Mouse (Mus musculus) lung, embryonic 14.5 days (tissue): ENCODE measurements around the gene Cox18. TPM values are rescaled to one million over a fixed set of nuclear protein-coding genes. Genes with fewer than 3 reads are reported as not detected.

Experiments used
- ATAC-seq: fragments of 200-750 bp; cut with Nextera tagmentation; 2 replicates; pipeline ENCODE4 v1.8.0; 2017; ENCODE audit warnings: mild to moderate bottlenecking, moderate TSS enrichment, moderate library complexity; ENCODE audit not compliant: insufficient read depth
- DNase-seq: peaks from one replicate; pipeline ENCODE4 v3.0.0-alpha.2; 2015
- H3K27ac ChIP-seq: fragments of 300-500 bp; sonication (generic); 2 replicates; pipeline ENCODE4 v1.5.1; 2014; ENCODE audit warnings: low read depth, mild to moderate bottlenecking, moderate library complexity
- H3K27me3 ChIP-seq: fragments of 300-500 bp; sonication (generic); 2 replicates; pipeline ENCODE4 v1.6.1; 2014; ENCODE audit warnings: low read length, control low read depth; ENCODE audit not compliant: insufficient read depth
- H3K36me3 ChIP-seq: fragments of 300-500 bp; sonication (generic); 2 replicates; pipeline ENCODE4 v1.6.1; 2014; ENCODE audit warnings: control low read depth; ENCODE audit not compliant: insufficient read depth
- H3K4me1 ChIP-seq: fragments of 300-500 bp; sonication (generic); 2 replicates; pipeline ENCODE4 v1.6.1; 2014; ENCODE audit warnings: antibody characterized with exemption, control low read depth; ENCODE audit not compliant: insufficient read depth
- H3K4me2 ChIP-seq: fragments of 300-500 bp; sonication (generic); 2 replicates; pipeline ENCODE4 v1.6.1; 2014; ENCODE audit warnings: mild to moderate bottlenecking
- H3K4me3 ChIP-seq: fragments of 300-500 bp; sonication (generic); 2 replicates; pipeline ENCODE4 v1.5.1; 2014; ENCODE audit warnings: low read depth, low read length
- H3K9ac ChIP-seq: fragments of 300-500 bp; sonication (generic); 2 replicates; pipeline ENCODE4 v1.6.1; 2014
- H3K9me3 ChIP-seq: fragments of 300-500 bp; sonication (generic); 2 replicates; pipeline ENCODE4 v1.6.1; 2016; ENCODE audit warnings: low read depth, low read length, control low read depth
- CTCF ChIP-seq: IDR thresholded peaks from 2 replicates; pipeline ENCODE4 v1.5.1; 2016; ENCODE audit warnings: antibody characterized with exemption, low read depth
- WGBS: fragments of 180-500 bp; shearing (Covaris S2); extraction: QIAGEN DNeasy Blood & Tissue Kit; methylation state at CpG from one replicate; pipeline ENCODE4 v1.1.7; 2014; 5-methylcytosine and 5-hydroxymethylcytosine counted together
- polyA plus RNA-seq: library from polyadenylated mRNA; unstranded; fragments of >200 nt; fragmentation: Nextera tagmentation; extraction: Ambion mirVana; gene quantifications from 2 replicates; pipeline ENCODE4 v1.2.1, GENCODE M21; 2014

Cox18 gene
- polyA plus RNA-seq, 1 experiment from 2014 or later = 39.9 TPM

DNA sequence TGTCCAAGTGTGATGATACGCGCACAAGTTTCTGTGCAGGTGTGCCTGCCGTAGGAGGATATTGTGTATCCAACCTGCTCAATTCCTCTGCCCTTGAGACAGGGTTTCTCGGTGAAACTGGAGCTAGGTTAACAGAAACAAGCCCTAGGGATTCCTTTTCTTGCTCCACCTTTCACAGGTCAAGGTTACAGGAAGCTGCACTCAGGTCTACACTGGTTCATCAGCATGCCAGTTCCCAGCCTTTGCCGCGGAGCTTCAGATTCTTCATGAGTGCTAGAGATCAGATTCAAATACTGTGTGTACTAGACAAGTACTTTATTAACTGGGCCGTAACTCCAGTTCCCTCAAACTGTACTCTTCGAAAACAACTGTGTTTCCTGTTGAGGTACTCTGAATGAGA is 11.4 kb upstream of the Cox18 start:
- Histone ChIP-seq H3K4me2 (no peak overlapping the region), H3K9ac (no peak overlapping the region), H3K4me1 (no peaks in the 10 kb centered on the region), H3K36me3 (peaks cover 86% of the 10 kb centered on the region), H3K27me3 (no peaks in the 10 kb centered on the region), H3K27ac (no peak overlapping the region), H3K9me3 (no peaks in the 10 kb centered on the region), H3K4me3 (no peak overlapping the region)
- DNase-seq = no peak
- 87% methylated on average over 8 of the region's 8 CpGs for WGBS
- TF ChIP-seq CTCF = no peak
- ATAC-seq = no peak

DNA sequence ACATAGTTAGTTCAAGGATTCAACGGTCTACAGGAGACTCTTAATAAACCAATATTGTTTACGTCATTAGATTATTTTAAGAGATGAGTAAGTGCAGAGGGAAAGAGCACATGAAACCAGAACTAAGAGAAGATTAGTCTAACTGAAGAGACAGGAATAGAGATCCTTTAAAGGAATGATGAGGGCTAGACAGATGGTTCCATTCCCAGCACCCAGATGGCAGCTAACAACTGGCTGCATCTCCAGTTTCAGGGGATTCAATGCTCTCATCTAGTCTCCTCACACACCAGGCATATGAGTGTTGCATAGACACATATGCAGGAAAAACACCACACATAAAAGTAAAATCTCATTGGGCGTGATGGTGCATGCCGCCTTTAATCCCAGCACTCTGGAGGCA is 9.5 kb upstream of the Cox18 start:
- Histone ChIP-seq H3K36me3 (peaks cover 88% of the 10 kb centered on the region), H3K27me3 (no peaks in the 10 kb centered on the region), H3K9me3 (no peaks in the 10 kb centered on the region), H3K4me2 (no peak overlapping the region), H3K27ac (no peak overlapping the region), H3K4me1 (no peaks in the 10 kb centered on the region), H3K9ac (no peak overlapping the region), H3K4me3 (no peak overlapping the region)
- ATAC-seq (no peak), DNase-seq (no peak)
- TF ChIP-seq CTCF = no peak
- 92% methylated on average over 4 of the region's 4 CpGs for WGBS

DNA sequence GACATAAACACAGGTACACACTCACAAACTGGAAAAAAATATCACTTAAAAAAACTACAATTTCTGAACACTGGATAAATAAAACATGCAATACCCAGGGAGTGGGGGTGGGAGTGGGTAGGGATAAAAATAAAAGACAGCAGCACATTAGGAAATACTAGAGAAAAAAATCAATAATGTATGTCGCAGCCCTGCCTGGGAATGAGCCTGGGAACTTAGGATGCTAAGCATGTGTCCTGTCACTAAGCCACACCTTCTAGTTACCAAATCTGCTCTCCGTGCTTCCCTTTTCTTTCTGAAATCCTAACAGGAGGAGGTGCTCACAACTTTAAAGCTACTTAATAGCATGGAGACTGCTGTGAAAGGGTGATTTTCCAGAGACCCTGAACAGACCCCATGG is 6.0 kb upstream of the Cox18 start:
- no peaks in the 10 kb centered on the region for H3K4me1 ChIP-seq
- H3K27me3 ChIP-seq = no peaks in the 10 kb centered on the region
- no peaks in the 10 kb centered on the region for H3K9me3 ChIP-seq
- WGBS = 89% methylated on average over 2 of the region's 2 CpGs
- no peak overlapping the region for H3K27ac ChIP-seq
- no peak overlapping the region for H3K4me3 ChIP-seq
- no peak overlapping the region for H3K4me2 ChIP-seq
- ATAC-seq (no peak), DNase-seq (no peak)
- H3K36me3 ChIP-seq = peaks cover 80% of the 10 kb centered on the region
- H3K9ac ChIP-seq = no peak overlapping the region
- no peak for TF ChIP-seq CTCF

DNA sequence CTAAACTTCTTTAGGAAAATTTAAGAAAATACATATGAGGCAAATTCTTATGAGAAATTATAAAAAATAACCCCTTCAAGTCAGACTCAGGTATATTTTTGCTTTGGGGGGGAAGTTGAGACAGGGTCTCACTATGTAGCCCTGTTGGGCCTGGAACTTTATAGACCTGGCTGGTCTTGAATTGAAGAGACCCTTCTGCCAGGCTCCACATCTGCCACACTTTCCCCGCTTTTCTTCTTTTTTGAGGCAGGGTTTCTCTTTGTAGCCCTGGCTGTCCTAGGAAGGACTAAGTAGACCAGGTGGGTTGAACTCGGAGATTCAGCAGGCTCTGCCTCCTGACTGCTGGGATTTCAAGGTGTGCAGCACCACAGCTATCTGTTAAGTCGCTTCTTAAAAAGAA is 2.9 kb upstream of the Cox18 start:
- DNase-seq (no peak), ATAC-seq (no peak)
- Histone ChIP-seq H3K27ac (no peak overlapping the region), H3K27me3 (no peaks in the 10 kb centered on the region), H3K4me2 (no peak overlapping the region), H3K4me3 (no peak overlapping the region), H3K9me3 (no peaks in the 10 kb centered on the region), H3K36me3 (peaks cover 62% of the 10 kb centered on the region), H3K9ac (no peak overlapping the region), H3K4me1 (no peaks in the 10 kb centered on the region)
- TF ChIP-seq CTCF = no peak
- 87% methylated on average over 3 of the region's 3 CpGs for WGBS

DNA sequence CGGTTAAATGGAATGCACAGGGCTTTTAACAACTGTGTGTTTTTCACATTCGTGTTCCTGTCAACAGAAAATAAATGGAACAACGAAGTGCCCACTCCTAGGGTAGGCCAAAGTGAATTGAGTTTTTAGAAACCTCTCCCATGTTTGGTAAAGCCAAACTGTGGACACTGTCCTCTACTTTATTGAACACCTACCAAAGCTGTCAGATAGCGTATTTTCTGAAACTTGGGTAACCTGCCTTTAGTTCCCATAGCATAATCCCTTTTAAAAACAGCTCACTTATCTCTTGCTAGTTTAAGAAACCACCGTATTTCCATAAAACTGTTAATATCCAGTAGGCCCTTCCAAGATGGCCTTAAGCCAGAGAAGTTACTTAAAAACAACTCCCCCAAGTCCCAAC is 929 bp upstream of the Cox18 start:
- no peaks in the 10 kb centered on the region for H3K4me1 ChIP-seq
- peaks cover 61% of the 10 kb centered on the region for H3K36me3 ChIP-seq
- H3K27ac ChIP-seq = peak overlapping the region; percentile 94; the same call in 1 of the 2 replicates
- no peaks in the 10 kb centered on the region for H3K9me3 ChIP-seq
- no peak for TF ChIP-seq CTCF
- ATAC-seq (no peak), DNase-seq (peak; percentile 9)
- peak overlapping the region; percentile 79; the same call in 1 of the 2 replicates for H3K4me3 ChIP-seq
- WGBS = 77% methylated on average over 5 of the region's 5 CpGs
- H3K4me2 ChIP-seq = peak overlapping the region; percentile 68
- H3K9ac ChIP-seq = no peak overlapping the region
- no peaks in the 10 kb centered on the region for H3K27me3 ChIP-seq

DNA sequence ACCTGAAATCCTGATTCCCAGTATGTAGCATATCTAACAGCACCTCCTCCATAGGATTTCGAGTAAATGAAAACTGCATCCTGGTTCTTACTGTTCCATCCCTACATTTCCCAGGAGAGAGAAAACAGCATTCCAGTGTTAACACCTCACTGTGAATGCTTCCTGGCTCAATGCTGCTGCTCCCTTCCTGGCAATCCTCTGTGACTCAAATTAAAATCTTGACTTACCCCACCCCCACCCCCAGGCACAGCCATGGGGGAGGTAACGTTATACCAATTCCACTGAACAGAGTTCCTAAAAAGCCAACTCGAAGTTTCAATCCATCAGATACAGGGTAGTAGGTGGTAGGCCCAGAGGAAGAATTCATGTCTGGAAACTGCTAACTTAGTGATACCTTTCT is 864 bp downstream of the Cox18 start:
- WGBS = 41% methylated on average over 3 of the region's 3 CpGs
- Histone ChIP-seq H3K9me3 (no peaks in the 10 kb centered on the region), H3K27ac (no peak overlapping the region), H3K9ac (peak overlapping the region; percentile 82), H3K36me3 (peaks cover 61% of the 10 kb centered on the region), H3K27me3 (no peaks in the 10 kb centered on the region), H3K4me2 (peak overlapping the region; percentile 68), H3K4me1 (no peaks in the 10 kb centered on the region), H3K4me3 (peak overlapping the region; percentile 79)
- ATAC-seq (no peak), DNase-seq (no peak)
- TF ChIP-seq CTCF = no peak

DNA sequence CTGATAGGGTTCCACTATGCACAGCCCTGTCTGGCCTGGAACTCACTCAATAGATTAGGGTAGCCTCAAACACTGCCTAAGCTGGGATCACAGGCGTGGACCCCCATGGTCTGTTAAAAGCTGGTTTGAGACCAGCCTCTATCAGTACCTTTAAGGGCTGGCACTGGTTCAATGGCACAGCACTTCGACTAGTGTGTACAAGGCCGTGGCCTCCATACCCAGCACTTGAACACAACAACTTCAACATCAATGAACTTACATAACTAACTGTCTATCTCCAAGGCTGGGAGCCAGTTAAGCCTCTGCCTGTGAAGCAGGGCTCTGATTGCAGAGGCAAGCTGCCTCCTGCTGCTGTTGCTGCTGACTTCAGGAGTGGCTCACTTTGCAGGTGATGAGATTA is 6.0 kb downstream of the Cox18 start:
- Histone ChIP-seq H3K9ac (no peak overlapping the region), H3K36me3 (peaks cover 66% of the 10 kb centered on the region), H3K9me3 (no peaks in the 10 kb centered on the region), H3K4me3 (no peak overlapping the region), H3K27ac (no peak overlapping the region), H3K27me3 (no peaks in the 10 kb centered on the region), H3K4me1 (no peaks in the 10 kb centered on the region), H3K4me2 (no peak overlapping the region)
- no peak for TF ChIP-seq CTCF
- 95% methylated on average over 3 of the region's 3 CpGs for WGBS
- DNase-seq (no peak), ATAC-seq (no peak)

DNA sequence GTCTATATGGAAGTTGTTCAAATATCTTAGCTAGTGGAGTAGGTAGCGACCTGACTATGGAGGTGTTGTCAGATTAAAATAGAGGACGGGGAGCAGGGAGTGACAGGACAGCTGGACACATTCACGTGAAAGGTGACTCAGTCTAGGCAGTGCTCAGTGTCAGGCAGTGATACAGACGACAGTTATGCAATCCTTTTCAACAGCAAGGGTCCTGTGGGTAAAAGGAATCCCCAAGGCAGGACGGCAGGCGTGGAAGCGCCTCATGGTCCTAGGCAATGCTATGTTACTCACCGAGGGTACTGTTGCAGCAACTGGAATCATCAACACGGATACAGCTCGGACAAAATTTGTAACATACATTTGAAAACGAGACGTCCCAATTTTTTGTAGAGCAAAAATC is 6.6 kb downstream of the Cox18 start:
- ATAC-seq = no peak
- Histone ChIP-seq H3K9ac (no peak overlapping the region), H3K9me3 (no peaks in the 10 kb centered on the region), H3K27me3 (no peaks in the 10 kb centered on the region), H3K36me3 (peaks cover 66% of the 10 kb centered on the region), H3K4me1 (no peaks in the 10 kb centered on the region), H3K27ac (no peak overlapping the region), H3K4me3 (no peak overlapping the region), H3K4me2 (no peak overlapping the region)
- no peak for TF ChIP-seq CTCF
- 89% methylated on average over 12 of the region's 12 CpGs for WGBS
- no peak for DNase-seq
